Mouse (Mus musculus) liver, embryonic 14.5 days (tissue): ENCODE results near the gene Micall2.

ENCODE experiments used
- CTCF ChIP-seq: IDR thresholded peaks from 2 replicates; pipeline ENCODE4 v1.5.1; 2016; ENCODE audit warnings: antibody characterized with exemption, low read depth, control low read depth
- EP300 ChIP-seq: IDR thresholded peaks from 2 replicates; pipeline ENCODE4 v1.6.1; 2016; ENCODE audit warnings: antibody characterized with exemption, low read depth

DNA sequence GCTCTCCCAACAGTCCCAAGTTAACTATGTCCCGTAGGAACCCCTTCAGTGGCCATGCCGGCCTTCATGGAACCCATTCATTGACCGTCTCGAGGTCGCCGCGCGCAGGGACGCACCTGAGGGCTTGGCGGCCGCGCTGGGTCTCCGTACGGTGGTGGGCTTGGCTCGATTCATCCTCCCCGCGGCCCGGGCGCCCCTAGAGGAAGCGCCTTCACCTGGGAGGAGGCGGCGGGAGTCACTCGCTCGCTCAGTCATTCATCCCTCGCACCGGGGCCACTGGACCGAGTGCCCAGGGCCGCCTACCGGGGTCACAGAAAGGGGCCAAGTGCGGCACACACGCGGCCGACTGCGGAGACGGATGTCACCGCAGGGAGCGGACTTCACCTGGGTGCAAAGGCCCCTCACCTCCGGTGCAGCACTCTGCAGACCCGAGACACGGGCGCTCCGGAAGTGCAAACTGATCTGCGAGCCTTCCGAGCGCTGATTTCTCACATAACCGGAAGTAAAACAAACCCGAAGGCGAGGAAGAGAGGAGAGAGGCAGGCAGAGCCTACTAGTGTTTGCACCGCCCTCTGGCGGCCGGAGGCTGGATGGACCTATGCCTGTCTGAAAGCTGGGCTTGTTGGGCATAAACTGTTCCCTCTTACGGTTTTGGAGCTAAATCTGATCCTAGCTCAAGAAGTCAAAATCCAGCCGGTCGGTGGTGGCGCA is 39.2 kb upstream of the Micall2 start, which contains the start of gene Ints1:
- TF ChIP-seq CTCF: peak; percentile 97
- 0 out of 2 replicates have a peak, but pooled peaks have one; percentile 30 for TF ChIP-seq EP300
